Mouse (Mus musculus) NIH3T3 (cell line): Measurements from ENCODE around the gene Uba5.

Source experiments
- DNase-seq: peaks from one replicate; pipeline ENCODE4 v3.0.0-alpha.2; 2012; ENCODE audit warnings: low read depth

Uba5 gene

DNA sequence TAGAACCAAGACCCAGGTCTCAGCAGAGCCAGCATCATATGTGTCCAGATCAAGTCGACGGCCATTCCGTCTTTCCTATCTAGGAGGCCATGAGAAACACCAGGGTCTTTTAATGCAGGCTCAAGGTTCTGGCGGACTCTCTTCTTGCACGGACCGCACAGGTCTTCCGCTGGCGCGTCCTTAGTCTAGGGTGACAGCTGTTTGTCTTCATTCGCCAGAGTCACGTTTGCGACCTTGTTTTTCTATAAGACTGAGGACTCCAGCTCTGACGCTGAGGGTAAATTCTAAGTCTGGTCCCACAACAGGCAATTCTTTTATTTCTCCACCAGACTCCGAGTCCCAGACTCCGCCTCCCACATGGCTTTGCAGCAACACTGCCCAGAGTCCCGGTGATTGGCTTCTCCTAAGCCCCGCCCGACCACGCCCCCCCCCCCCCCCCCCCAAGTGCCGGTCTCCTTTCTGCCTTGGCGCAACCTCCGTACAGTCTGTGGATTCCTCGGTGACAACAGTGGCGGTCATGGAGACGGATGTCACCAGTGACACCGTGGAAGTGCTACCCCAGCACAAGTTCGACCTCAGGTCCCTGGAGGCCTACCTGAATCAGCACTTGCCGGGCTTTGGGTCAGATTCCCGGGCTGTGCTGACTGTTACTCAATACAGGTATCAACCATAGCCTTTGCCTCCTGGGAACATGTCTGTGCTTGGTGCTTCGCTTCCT lies 469 bp upstream of the Uba5 start, which contains the start of gene Acad11:
Acad11 (plus strand) TSS at position 134 of the 718 bp plus-strand sequence.
- peak; percentile 90 for DNase-seq

DNA sequence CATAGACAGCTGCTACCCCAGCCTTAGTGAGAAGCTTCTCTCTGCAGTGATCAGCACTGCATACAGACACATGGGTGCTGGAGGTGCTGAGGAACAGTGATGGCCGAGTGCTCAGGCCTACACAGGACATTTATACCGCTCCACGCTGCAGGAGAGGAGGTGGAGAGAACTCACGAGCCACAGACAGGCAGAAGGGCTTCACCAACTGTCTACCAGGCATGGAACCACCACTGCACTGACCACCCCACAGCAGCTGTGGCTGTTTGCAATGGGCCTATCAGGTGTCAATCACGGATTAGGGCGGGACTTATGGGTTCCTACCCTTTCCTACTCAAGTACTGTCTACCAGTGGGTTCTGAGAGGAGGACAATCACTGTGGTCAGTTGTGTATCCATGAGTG lies 11.9 kb downstream of the Uba5 start:
- no peak for DNase-seq

DNA sequence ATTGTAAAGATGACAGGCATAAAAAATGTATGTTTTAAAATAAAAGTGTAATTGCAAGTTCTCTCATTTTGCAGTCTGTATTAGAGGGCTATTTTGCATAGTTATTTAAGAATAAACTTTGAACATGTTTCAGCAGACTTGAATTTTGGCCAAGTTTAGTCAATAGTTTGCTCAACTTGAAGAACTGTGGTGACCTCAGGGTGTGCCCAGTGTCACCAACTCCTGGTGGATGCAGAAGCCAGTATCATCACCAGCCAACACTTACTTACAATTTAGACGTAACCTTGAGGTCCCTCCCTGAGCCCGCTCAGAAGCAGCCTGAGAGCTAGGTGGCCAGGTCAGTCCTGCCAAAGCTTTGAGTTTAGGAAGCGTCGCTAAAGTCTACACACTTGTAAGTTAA lies 19.3 kb downstream of the Uba5 start:
- no peak for DNase-seq

DNA sequence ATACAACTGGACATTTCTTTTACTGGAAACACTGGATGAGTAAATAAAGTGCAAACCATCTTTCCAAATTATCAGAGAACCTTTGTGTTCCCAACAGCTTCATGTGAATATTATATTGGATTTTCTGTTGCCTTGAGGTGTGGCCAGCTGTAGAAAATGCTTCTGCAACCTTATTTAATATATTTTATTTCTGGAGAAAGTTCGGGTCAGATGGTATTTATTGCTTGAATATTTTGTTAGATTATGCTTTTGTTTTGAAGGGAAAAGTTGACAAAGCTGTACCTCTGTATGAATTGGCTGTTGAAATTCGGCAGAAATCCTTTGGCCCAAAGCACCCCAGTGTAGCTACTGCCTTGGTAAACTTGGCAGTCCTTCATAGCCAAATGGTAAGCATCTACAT lies 22.6 kb downstream of the Uba5 start, which contains the start of gene Gm28305:
Gm28305 (plus strand) TSS at position 301 of the 400 bp plus-strand sequence.
- no peak for DNase-seq

DNA sequence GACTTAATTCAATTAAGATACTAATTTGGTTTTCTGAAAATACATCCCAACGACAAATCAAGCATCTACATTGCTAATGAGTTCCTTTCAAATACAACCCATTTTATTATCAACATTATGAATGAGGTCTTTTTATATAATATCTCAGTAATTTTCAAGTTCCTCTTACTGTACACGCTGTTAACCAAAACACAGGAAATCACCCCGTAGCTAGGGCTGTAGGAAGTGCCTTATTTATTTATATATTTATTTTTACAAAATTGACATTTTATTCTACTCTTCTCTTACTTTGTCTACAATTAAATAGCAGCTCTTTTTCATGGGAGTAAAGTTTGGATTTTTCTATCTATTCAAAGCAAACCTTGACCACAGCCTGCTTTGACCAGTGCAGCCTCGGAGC lies 23.2 kb downstream of the Uba5 start:
- DNase-seq, result no peak

DNA sequence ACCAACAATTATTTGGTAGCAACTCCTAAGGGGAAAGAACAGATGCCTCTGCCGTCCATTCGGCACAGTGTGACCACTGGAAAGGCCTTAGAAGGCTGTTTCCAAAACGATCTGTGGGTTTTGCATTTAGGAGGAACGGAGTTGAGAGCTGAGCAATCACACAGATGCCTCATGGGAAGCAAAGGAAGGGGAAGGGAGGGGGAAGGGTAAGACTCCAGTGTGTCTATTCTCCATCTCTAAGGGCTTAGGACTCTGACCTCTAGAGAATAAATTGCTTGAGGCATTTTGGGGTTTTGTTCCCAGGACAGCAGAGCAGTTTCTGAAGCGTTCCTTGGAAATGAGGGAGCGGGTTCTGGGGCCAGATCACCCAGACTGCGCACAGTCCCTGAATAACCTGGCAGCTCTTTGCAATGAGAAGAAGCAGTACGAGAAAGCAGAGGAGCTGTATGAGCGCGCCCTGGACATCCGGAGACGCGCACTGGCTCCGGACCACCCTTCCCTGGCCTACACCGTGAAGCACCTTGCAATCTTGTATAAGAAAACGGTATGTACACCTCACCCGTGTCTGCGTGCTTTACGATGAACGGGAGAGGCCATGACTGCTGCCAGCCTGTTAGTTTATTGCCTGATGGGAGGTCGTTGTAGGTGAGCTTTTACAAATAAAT lies 23.8 kb downstream of the Uba5 start:
- DNase-seq, result no peak

DNA sequence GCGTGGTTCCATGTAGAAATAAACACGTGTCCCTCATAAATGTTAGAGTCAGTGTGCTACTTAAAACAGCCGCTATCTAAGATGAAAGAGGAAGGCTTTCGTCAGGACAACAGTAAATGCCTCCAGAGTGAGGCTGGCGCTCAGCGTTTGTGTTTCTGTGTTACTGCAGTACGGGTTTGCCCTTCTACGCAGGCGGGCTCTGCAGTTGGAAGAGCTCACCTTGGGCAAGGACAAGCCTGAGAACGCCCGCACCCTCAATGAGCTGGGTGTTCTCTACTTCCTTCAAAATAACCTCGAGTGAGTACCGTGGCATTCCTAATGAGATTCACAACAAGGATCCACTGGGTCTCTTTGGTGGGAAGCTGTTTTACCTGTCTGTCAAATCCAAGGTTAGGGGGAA lies 24.7 kb downstream of the Uba5 start:
- no peak for DNase-seq

DNA sequence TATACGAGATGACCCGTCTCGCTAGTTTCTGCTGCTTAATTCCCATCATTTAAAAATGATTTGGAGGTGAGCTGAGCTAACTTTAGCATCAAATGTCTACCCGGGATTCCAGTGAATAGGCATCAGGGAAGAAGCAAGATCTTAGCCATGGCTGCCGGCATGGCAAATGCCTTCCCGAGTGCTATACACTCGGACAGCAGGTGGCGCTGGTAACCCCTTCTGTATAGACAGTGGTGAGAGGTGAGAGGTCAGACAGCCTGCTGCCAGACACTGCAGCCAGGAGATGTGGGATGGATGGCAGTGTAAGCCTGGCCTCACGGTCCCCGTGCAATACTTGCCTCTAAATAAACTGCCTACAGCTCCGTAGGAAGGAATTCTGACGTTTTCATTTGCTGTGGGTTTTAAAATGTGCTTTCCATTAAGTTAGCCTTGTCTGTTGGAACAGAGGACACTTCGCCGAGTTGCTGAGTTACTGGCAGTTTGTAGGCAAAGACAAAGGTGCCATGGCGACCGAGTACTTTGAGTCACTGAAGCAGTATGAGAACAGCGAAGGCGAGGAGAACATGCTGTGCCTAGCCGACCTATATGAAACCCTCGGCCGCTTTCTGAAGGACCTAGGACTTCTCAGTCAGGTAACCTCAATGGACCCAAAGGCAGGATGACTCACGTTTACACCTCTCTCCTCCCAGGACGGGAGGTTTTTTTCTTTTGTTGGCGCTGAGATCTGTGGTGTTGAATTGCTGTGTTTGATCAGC lies 27.5 kb downstream of the Uba5 start:
- peak; percentile 76 for DNase-seq

DNA sequence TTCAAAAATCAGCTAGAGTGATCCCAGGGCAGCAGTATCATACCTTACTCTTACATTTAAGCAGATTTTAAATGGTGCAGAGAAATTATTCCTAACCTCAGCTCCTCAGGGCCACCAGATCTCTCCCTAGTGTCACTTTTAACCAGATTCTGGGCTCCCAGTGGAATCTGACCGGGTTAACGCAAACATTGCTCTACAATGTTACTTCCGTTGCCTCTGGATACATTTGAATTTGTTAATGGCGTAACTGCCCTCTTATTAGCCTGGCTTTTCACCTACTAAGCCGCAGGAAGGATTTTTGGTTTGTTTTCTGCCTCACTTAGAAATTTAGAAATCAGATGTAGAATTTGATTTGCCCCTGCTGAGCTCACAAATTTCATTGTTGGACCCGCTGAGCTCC lies 28.2 kb downstream of the Uba5 start:
- DNase-seq, result no peak

DNA sequence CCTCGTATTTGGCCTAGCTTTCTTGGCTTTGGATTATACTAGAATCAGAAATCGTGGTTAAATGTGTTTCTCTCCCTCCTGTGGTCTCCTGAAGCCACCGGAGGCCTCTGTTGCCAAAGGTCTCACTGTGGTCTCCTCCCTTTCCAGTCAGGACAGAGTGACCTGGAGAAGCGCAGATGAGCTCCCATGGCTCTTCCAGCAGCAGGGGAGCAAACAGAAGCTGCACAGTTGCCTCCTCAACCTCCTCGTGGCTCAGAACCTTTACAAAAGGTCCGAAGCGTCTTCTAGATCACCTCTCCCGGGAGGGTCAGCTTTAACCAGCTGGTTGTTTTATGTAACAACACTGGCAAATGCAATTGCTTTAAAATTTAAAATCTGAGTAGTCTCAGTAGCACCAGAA lies 28.7 kb downstream of the Uba5 start:
- no peak for DNase-seq

DNA sequence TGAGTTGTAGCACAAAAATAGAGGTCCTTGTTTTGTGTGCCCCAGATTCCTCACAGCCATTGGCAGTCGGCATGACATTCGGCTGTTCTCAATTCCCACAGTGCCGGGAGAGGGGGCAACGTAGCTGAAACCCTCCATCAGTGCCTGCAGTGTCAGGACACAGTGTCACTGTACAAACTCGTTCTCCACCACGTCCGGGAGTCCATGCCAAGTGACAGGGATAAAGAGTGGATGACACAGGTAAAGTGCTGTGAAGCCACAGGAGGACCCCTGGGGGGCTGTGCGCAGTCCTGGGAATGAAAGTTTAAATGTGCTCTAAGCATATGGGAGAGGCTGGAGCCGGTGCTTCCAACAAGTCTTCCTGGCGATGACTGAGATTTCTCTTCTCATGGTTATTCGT lies 33.1 kb downstream of the Uba5 start:
- DNase-seq, result no peak

DNA sequence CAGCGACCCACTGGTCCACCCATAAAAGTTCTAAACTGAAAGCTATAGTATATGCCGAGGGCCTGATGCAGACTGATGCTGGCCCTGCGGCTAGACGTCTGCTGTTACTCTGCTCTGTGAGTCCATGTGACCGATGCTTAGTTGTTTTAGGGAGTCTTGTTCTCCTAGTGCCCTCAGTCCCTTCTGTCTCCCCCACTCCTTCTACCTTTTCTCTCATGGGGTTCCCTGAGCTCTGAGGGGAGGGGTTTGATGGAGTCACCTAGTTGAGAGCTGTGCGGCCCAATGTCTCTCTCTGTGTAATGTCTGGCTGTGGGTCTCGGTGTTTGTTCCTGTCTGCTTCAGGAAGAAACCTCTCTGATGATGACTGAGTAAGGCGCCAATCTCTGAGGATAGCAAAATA lies 35.7 kb downstream of the Uba5 start:
- DNase-seq, result no peak

DNA sequence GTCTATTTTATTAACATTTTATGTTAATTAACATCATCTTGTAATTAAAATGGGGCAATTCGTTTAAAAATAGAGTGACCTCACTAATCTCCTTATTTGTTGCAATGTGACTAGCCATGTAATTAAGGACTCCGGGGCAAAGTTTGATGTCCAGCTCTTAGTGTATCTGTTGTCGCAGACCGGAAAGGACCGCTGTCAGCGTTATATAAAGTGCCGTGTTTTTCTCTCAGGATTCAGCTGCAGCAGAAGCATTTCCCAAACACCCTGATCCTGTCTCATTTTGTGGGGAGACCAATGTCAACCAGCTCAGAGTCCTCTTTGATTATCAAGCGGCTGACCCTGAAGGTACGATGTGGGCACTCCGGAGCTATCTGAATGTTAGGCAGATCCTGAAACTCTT lies 41.9 kb downstream of the Uba5 start:
- no peak for DNase-seq

DNA sequence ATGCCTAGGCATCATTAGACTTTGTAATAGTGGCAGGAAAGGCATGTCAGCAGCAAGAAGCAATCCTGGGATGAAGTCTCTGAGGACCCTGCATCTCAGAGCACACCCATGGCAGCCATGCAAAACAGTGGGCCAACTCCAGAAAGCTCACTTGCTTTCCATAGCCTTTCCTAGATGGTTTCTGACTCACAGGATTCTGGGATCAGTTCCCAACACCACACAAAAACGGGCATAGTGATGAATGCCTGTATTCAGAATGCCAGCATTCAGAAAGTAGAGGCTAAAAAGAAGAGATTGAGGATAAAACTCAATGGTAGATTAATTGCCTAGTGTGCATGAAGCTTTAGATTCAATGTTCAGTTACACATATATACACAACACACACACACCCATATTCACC lies 48.4 kb downstream of the Uba5 start:
- DNase-seq, result peak; percentile 51

DNA sequence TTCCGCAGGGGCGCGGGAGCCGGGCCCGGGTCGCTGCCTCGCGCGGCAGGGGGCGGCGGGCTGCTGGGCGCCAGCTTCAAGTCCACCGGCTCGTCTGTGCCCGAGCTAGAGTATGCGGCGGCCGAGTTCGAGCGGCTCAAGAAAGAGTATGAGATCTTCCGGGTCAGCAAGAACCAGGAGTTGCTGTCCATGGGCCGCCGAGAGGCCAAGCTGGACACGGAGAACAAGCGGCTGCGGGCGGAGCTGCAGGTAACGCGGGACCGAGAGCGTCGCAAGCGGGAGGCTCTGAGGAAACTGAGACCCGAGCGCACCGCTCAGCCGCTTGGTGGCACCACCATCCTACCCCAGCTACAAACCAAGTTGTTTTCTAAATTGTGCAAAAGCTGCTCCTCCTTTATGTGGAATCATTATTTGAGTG lies 60.0 kb downstream of the Uba5 start:
- DNase-seq, result peak; percentile 87

DNA sequence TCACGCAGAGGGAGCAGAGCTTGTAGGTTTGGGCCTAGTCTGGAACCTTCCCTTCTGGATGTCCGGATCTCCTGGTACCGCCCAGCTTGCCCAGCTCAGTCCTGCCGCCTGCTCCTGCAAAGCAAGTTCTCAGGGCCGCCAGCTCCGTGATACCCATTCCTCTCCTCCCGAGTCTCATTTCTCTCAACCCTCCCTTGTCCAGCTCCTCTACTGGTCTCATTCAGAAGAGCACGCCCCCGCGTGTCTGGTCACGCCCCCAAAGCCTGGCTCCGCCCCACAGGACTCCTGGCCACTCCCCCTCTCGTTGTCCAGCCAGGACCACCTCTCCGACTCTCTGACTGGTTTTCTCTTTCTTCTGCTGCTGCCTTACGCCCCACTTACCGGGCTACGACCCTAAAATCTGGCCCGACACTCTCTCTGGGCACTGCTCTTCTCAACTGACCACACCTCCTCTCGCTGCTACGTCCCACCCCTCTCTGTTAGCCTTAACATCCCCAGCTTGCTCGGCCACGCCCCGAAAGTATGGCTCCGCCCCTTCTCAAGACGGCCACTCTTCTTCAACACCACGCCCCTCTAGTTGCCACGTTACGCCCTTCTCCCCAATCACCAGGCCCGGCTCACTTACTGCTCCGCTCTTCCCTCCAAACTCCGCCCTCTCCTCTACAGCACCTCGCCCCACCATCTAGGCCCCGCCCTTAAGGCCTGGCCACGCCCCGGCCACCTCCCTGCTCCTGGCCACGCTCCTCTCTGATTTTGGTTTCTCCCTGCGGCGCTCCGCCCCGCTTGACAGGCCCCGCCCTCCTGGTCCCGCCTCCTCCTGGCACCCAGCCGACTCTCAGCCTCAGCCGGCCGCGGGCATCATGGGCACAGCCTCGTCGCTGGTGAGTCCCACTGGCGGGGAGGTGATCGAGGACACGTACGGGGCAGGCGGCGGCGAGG lies 60.7 kb downstream of the Uba5 start, which contains the start of gene Nphp3:
Nphp3 (plus strand) TSS at position 624 of the 939 bp plus-strand sequence.
- DNase-seq, result peak; percentile 99

DNA sequence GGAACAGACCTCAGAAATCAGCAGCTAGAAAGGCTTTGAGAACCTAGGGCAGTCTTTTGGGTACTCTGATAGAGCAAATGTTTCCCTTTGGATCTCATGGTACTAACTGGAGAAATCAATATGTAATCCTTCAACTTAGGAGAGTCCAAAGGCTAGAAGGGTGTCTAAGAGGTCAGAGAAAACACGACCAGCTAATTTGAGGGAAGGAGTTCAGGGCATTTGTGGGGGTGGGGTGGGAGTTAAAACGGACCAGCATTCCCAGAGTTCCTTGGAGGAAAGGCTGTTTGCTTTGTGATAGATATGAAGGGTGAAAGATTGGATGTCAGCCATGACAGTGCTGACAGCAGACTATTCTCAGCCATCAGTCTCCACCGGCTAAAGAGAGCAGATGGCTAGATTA lies 62.3 kb downstream of the Uba5 start:
- DNase-seq, result no peak
